Mouse (Mus musculus): ENCODE data around the gene Tspan3. TPM values are rescaled to one million over a fixed set of nuclear protein-coding genes. Genes with fewer than 3 reads are reported as not detected.

Tspan3 gene
- total RNA-seq, 2 experiments from 2014 or later = 107 to 108 TPM

GRCm38 (mm10) chr9:56122973-56123372, 42.3 kb downstream of the Tspan3 start:
- intact Hi-C loops (cut with DNase I) = loop anchor here (5.0 kb wide), 1 partner anchor 74 kb away; no protein-coding TSS in a partner anchor
- DNase-seq = no peak

- peak in 1 of 2 experiments; percentile 32 for DNase-seq
- intact Hi-C loops (cut with DNase I) = loop anchor here (5.0 kb wide), 1 partner anchor 76 kb away; no protein-coding TSS in a partner anchor
Observed at GRCm38 (mm10) chr9:56121097-56121496, 44.2 kb downstream of the Tspan3 start.

- no peak for DNase-seq
- intact Hi-C loops (cut with DNase I) = loop anchor here (5.0 kb wide), 2 partner anchors 78 to 433 kb away; no protein-coding TSS in a partner anchor
Observed at GRCm38 (mm10) chr9:56119651-56120050, 45.6 kb downstream of the Tspan3 start.

- DNase-seq = peak; percentile 42 to 55
- intact Hi-C loops (cut with DNase I) = loop anchor here (5.0 kb wide), 1 partner anchor 434 kb away; no protein-coding TSS in a partner anchor
Observed at GRCm38 (mm10) chr9:56118582-56118981, 46.7 kb downstream of the Tspan3 start.

GRCm38 (mm10) chr9:56118091-56118490, 47.2 kb downstream of the Tspan3 start:
- DNase-seq = no peak
- intact Hi-C loops (cut with DNase I) = loop anchor here (5.0 kb wide), 1 partner anchor 434 kb away; no protein-coding TSS in a partner anchor

- intact Hi-C loops (cut with DNase I) = no loop called here
- DNase-seq = no peak
Observed at GRCm38 (mm10) chr9:56108174-56108573, 57.1 kb downstream of the Tspan3 start.

- intact Hi-C loops (cut with DNase I) = no loop called here
- no peak for DNase-seq
Observed at GRCm38 (mm10) chr9:56107527-56107926, 57.8 kb downstream of the Tspan3 start.

- DNase-seq = no peak
- intact Hi-C loops (cut with DNase I) = no loop called here
Observed at GRCm38 (mm10) chr9:56106274-56107072, 58.8 kb downstream of the Tspan3 start.

GRCm38 (mm10) chr9:56104921-56105320, 60.4 kb downstream of the Tspan3 start:
- DNase-seq = no peak
- intact Hi-C loops (cut with DNase I) = no loop called here

- intact Hi-C loops (cut with DNase I) = no loop called here
- DNase-seq = no peak
Observed at GRCm38 (mm10) chr9:56101022-56101421, 64.3 kb downstream of the Tspan3 start.

GRCm38 (mm10) chr9:56100041-56100522, 65.2 kb downstream of the Tspan3 start:
- intact Hi-C loops (cut with DNase I) = no loop called here
- DNase-seq = no peak

- DNase-seq = no peak
- intact Hi-C loops (cut with DNase I) = no loop called here
Observed at GRCm38 (mm10) chr9:56097584-56098298, 67.5 kb downstream of the Tspan3 start.

- intact Hi-C loops (cut with DNase I) = no loop called here
Observed at GRCm38 (mm10) chr9:56092102-56092501, 73.2 kb downstream of the Tspan3 start.

GRCm38 (mm10) chr9:56090546-56091225, 74.6 kb downstream of the Tspan3 start:
- intact Hi-C loops (cut with DNase I) = no loop called here

More at GRCm38 (mm10) chr9:56092102-56092501, 73.2 kb downstream of the Tspan3 start:
- DNase-seq = no peak

GRCm38 (mm10) chr9:56089778-56090520, 75.3 kb downstream of the Tspan3 start, which contains the start of gene Pstpip1:
Pstpip1 (plus strand) TSS chr9:56089962.
- DNase-seq = peak; percentile 67 to 79
- intact Hi-C loops (cut with DNase I) = no loop called here

More at GRCm38 (mm10) chr9:56090546-56091225, 74.6 kb downstream of the Tspan3 start:
- DNase-seq = no peak

GRCm38 (mm10) chr9:56086524-56086923, 78.8 kb downstream of the Tspan3 start:
- DNase-seq = no peak
- intact Hi-C loops (cut with DNase I) = no loop called here

Measured in gastrocnemius, postnatal 36 days (tissue).